Mouse (Mus musculus): ENCODE data around the gene Ttll2. TPM values are rescaled to one million over a fixed set of nuclear protein-coding genes. Genes with fewer than 3 reads are reported as not detected.

Gene Ttll2
- polyA plus RNA-seq (2015; fragmentation: Nextera tagmentation; extraction: Ambion mirVana) = not detected in 2 replicates

GRCm38 (mm10) chr17:7352596-7352995 is at the start of gene Ttll2:
Ttll2 (minus strand) TSS chr17:7352696.

GRCm38 (mm10) chr17:7385364-7385763 is 32.9 kb upstream of the Ttll2 start, which contains the start of gene Unc93a2:
Unc93a2 (minus strand) TSS chr17:7385464.

GRCm38 (mm10) chr17:7371879-7372278 is 19.4 kb upstream of the Ttll2 start, which contains the start of gene Gm49630:
Gm49630 (minus strand) TSS chr17:7371979.

GRCm38 (mm10) chr17:7324346-7324745 is 28.1 kb downstream of the Ttll2 start, which contains the start of gene Tcp10a:
Tcp10a (plus strand) TSS chr17:7324646.

Other genes starting within 250 kb of the Ttll2 start
- gene Rps6ka2, start 182.6 kb downstream of the Ttll2 start, polyA plus RNA-seq (2015; fragmentation: Nextera tagmentation; extraction: Ambion mirVana) = 2.9 and 3.9 TPM in 2 replicates
- not detected in 2 replicates for gene Tcp10a, start 28.1 kb downstream of the Ttll2 start, polyA plus RNA-seq (2015; fragmentation: Nextera tagmentation; extraction: Ambion mirVana)
- gene Gm49630, start 19.3 kb upstream of the Ttll2 start, polyA plus RNA-seq (2015; fragmentation: Nextera tagmentation; extraction: Ambion mirVana) = not detected in 2 replicates
- gene Unc93a2, start 32.8 kb upstream of the Ttll2 start, polyA plus RNA-seq (2015; fragmentation: Nextera tagmentation; extraction: Ambion mirVana) = not detected in 2 replicates

All from urinary bladder, postnatal 0 days (tissue).